Mouse (Mus musculus): ENCODE measurements at regions not wholly inside any gene's neighbourhood (a gene's known extent, or its start where the extent isn't known, plus 50 kb on each side); places are given as distances from the start of the nearest gene placed in this dataset.

DNA sequence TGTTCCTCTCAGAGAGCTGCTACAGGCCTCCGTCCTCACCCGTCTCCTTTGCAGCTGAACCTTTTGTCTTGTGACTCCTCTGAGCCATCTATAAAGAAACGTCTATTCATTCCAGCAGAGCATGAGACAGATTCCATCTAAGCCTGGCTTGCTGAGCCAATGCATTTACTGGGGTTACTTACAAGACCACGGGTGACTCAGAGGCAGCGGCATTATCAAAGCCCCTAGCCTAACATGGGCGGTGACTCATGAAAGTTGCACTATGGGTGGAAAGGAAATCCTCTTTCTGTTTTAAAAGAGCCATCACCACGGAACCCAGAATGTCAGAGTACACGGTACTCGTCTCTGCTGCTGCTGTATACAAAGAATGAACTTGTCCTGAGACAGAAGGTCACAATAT is 62.8 kb upstream of the Rbms3 start:
- DNase-seq (ENCODE audit: low spot score in 2 of 2): no peak

GRCm38 (mm10) chr9:117689946-117690345 is 60.2 kb upstream of the Rbms3 start:
- DNase-seq (ENCODE audit: low spot score in 2 of 2): no peak
